Mouse (Mus musculus) layer of hippocampus, postnatal 10 days (tissue): ENCODE measurements at regions not wholly inside any gene's neighbourhood (a gene's known extent, or its start where the extent isn't known, plus 50 kb on each side); places are given as distances from the start of the nearest gene placed in this dataset.

ENCODE experiments used
- DNase-seq, 2 experiments: peaks; one replicate each; pipeline ENCODE4 v3.0.0; 2021; ENCODE audit warnings: low spot score in 2 of 2

DNA sequence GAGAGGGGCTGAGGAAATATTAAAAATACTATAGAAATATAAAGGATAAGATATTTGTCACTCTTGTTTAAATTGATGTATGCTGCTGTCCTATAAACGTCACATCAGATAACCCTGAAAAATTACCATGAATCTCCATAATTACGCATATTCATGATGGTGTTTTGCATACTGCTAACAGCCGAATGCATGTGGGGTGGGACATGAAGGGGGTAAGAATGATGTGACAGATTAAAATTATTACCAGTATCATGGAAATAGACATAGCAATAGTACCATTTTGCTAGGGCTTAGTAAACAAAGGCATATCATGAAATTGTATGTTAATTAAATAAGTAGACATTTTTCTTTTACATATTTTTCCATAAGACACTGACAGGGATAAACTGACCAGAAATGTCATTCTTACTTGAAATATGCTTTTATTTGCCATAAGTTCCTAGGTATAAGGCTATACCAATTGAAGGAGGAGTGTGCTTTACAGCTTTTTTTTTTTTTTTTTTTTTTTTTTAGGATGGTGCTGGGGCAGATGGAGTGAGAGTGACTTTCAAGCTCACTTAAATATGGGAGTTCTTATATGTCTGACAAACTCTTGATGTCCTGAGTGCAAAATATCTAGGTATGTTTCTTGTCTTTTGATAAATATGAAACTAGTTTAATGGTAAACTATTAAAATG lies 349.8 kb upstream of the Tmem161b start:
- DNase-seq: no peak

DNA sequence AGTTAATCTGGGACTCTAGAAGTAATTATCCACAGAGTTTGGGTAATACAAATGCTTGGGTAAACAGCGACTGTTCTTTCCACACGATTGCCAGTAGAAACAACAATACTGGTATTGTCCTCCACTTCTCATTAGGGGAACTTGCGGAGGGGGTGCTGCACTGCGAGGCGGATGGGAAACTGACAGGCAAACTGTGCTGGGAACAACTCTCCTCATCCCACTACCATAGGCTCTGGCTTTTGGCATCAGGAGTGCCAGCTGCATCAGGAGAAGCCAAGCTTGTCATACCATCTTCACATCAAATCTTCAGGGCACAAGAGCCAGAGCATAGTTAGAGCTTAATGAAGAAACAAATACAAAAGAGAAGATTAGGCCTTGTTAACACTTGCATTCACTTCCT lies 349.2 kb upstream of the Tmem161b start:
- peak; percentile 26 to 42 for DNase-seq

- DNase-seq: no peak
Observed at GRCm38 (mm10) chr13:83879561-83879960, 342.5 kb upstream of the Tmem161b start.

GRCm38 (mm10) chr13:83880305-83880704 lies 341.8 kb upstream of the Tmem161b start:
- no peak for DNase-seq

GRCm38 (mm10) chr13:83880772-83881171 lies 341.3 kb upstream of the Tmem161b start:
- DNase-seq: no peak

- DNase-seq: no peak
Observed at GRCm38 (mm10) chr13:83882839-83883238, 339.3 kb upstream of the Tmem161b start.

- no peak for DNase-seq
Observed at GRCm38 (mm10) chr13:83883821-83884220, 338.3 kb upstream of the Tmem161b start.

DNA sequence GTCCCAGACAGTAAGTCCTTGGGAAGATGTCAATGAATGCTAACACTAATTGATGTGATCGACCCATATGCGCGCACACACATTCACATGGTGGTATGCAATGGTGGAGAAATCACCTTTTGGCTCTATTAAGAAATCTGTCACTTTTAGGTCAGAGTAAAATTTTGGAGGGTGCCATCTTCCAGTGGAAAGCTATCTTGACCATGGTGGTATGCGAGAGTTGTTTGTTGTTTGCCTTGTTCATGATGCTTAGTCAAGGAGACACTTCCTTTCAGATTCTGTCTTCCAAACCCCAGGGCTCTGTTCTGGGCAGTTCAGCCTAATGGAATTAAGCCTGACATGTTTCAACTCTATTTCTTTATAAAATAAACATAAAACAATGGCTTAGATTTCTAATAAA lies 337.9 kb upstream of the Tmem161b start:
- DNase-seq: no peak

GRCm38 (mm10) chr13:83884766-83885543 lies 337.1 kb upstream of the Tmem161b start:
- DNase-seq: no peak

DNA sequence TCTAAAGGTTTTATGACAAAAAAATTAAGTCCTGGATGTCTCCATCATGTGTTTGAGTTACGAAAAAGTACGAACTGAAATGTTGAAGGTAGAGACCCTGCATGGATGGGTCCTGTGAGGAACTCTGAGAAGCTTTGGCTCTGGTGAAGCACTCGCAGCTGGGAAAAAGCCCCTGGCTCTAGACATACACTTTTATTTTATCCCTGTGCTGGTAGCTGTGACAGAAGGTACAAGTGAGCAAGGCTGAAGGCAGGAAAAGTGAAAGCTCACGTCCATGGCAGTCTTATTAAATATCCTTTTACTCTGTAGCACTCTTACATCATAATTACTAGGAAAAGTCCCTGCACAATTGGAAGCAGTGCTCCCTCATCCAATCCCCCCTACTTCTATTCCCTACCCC lies 336.4 kb upstream of the Tmem161b start:
- DNase-seq: no peak

DNA sequence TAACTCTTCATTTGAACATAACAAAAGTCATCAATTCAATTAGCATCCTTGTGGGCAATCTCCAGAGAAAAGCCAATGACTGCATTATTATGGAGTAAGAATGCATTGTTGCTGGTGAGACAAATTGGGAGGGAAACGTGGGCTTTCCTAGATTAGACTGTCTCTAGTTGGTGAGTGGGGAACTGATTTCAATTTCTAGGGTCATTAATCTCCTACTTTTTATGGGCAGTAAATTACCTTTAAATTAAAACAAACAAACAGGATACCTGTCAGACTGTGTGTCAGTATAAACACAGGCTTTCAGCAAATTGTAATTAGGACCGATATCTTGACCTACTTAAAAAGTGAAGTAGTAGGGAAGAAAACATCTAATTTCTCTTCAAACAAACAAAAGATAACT lies 307.4 kb upstream of the Tmem161b start:
- no peak for DNase-seq

GRCm38 (mm10) chr13:83932761-83933160 lies 289.3 kb upstream of the Tmem161b start:
- DNase-seq: no peak

GRCm38 (mm10) chr13:83946495-83946894 lies 275.6 kb upstream of the Tmem161b start:
- DNase-seq: no peak

- no peak for DNase-seq
Observed at GRCm38 (mm10) chr13:83951163-83951562, 270.9 kb upstream of the Tmem161b start.

- no peak for DNase-seq
Observed at GRCm38 (mm10) chr13:83951808-83952207, 270.3 kb upstream of the Tmem161b start.

DNA sequence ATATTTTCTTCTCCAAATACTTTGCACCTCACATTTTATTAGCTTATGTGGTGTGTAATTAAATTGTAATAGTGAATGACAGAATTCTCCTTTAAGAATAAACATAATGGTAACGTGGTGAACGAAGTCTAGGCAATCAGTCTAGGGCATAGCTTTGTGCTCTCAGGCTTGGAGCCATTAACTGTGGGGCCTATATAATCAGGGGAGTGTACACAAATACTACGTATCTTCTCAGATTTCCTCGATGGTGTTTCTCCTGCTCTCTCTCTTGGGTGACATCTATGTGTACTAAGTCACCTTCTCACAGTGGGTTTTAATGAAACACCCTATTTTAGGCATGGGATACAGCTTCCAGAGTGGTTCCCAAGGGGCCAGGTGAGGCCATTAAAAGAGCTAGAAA lies 269.7 kb upstream of the Tmem161b start:
- no peak for DNase-seq

- DNase-seq: no peak
Observed at GRCm38 (mm10) chr13:83952862-83953261, 269.2 kb upstream of the Tmem161b start.

DNA sequence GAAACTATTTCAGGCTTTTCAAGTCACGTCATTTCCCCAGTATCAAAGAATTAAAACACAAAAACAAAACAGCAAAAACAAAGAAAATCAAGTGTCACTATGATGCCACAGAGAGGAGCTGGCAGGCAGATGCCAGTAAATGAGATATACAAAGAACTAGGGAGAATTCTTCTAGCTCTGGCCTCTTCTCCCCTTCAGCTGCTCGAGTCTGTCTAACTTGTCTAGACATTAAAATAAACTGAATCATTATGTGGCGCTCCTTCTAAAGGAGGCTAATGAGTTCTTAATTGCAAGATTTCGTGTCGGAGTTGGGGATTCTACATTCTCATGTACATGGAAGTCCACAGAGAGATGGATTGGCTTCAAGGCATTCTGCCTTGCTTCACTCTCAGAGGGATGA lies 266.4 kb upstream of the Tmem161b start:
- DNase-seq: no peak

- no peak for DNase-seq
Observed at GRCm38 (mm10) chr13:83978541-83978940, 243.6 kb upstream of the Tmem161b start.

- DNase-seq: no peak
Observed at GRCm38 (mm10) chr13:83979535-83979934, 242.6 kb upstream of the Tmem161b start.

DNA sequence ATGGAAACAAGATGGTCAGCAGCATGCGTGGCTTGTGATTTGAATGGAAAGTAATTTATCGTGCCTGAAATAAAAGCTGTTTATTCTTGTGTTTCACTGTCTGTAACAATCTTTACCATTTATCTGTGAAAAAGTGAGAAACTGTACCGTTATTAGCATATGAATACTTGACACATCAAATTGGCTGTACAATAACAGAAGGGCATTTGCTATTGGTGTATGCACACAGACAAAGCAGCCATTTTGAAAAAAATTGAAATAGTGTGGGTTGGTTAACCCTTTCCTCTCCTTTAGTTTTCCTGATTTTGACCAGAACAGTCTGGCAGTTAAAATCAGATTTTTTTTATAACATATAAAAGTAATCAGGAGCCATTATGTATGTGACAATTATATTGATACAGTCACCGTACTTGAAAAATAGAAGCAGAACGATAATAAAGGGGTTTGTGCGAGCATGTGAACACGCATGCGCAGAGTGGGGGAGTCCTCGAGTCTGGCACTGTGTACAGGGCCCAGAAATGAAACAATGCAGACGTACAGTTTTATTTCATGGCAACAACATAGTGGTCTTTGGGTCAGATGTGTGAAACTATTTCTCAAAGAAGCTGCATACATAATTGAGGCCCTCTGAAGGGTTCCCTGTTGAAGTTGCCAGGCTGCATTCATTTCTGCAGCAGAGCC lies 237.3 kb upstream of the Tmem161b start:
- DNase-seq: peak; percentile 67 to 78

- DNase-seq: peak; percentile 64 to 67
Observed at GRCm38 (mm10) chr13:83987746-83988423, 234.2 kb upstream of the Tmem161b start.
